Mouse (Mus musculus): ENCODE measurements around the gene Tnfrsf4.
A peak's percentile ranks its signal among the peaks of the same experiment; 100 is the strongest.

Gene Tnfrsf4

DNA sequence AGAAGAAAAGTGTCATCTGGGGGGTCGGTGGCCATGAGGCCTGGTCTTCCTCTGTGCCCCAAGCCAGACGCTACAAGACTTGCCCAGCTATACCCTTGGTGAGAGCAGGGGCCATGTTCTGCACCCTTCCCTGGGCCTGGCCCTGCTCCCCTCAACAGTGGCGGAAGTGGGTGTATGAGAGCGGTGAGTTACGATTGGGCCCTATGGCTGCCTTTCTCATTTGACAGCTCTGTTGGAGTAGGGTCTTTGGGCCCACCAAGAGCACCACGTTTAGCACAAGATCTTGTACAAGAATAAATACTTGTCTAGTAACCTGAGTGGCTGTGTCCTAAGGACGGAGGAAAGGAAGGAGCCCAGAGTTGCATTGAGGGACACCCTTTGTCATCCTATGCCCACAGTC, 14.9 kb downstream of the Tnfrsf4 start:
- no peak for DNase-seq (ENCODE audit: low spot score in 2 of 2)

DNA sequence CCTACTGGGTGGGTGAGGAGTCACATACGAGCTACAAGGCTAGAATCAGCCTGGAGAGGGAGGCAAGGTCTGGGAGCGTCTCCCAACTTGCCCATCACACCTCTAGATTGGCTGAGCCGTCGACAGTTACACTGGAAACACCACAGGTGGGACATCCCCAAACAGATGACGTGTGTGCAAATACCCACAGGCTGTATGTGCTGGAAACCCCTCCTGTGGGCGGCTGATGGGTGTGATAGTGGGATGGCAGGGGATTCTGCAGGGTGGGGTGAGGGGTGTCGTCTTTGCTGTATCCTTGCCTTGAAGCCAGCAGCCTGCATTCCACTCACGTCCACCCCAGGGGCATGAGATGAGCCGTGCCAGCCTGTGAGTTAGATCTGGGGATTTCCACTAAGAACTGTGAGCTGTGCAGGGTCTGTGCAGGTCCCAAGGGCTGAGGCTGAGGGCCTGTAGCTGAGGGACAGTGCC, 17.0 kb downstream of the Tnfrsf4 start:
- no peak for DNase-seq (ENCODE audit: low spot score in 2 of 2)

DNA sequence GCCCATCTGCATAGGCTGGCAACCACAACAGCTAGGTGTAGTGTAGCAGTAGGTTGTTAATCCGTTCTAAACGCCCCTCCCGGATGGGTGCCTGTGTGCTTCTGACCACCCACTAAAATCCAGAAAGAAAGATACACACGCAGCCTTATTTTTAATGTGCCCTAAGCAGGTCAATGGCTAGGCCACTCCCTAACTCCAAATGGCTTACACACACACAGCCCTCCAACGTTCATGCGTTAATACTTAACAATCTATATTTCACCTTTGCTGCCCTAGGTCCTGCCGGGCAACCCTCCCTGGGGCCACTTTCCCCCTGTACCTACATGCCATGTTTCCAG, 17.6 kb downstream of the Tnfrsf4 start:
- no peak for DNase-seq (ENCODE audit: low spot score in 2 of 2)

DNA sequence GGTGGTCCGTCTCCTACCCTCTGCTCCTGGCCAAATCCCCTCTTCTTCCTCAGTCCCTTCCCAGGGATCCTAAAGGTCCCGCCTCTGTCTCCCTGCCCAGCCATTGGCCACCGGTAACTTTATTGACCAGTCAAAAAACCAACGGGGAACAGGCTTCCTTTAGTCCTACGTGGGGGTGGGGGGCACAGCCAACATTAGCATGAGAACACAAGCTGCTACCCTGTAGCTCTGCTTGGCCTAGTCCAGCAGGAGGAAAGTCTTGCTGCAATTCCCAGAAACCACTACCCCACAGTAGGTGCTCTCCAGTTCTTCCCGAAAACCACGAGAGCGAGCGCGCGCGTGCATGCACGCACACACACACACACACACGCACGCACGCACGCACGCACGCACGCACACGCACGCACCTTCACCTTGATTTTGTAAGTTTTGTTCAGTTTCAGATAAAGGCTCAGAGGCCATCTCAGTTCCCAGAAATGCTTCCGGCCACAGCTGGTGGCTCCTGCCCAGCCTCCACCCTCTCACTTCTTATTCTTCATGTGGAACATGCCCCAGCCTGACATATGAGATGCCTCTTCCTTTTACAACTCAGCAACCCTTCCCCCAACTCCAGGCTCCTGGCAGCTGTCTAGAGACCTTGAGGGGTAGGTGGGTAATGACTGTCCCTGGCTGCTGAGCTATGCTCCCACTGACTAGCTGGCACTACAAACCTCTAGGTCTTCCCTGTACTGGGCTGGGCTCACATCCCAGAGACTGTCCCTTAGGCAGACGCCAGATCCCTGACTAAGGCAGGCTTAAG, 18.1 kb downstream of the Tnfrsf4 start:
- DNase-seq (ENCODE audit: low spot score in 2 of 2) = peak; percentile 65 to 84

DNA sequence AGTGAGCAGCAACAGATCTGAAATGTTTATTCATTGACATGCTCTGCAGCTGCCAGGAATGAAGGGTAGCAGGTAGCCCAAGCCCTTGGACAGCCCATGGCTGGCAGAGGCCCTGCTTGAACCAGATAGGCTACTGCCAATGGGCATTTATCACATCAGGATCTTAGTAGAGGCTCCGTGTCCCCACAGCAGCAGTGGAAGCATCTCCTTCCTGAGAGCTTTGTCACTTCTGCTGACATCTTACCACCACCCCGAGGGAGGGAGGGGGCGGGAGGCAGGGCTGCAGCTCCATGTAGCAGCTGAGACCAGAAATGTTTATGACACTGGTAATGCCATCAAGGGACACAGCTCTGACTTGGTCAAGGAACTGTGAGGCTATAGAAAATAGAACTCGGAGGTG, 19.2 kb downstream of the Tnfrsf4 start:
- DNase-seq (ENCODE audit: low spot score in 2 of 2) = no peak

DNA sequence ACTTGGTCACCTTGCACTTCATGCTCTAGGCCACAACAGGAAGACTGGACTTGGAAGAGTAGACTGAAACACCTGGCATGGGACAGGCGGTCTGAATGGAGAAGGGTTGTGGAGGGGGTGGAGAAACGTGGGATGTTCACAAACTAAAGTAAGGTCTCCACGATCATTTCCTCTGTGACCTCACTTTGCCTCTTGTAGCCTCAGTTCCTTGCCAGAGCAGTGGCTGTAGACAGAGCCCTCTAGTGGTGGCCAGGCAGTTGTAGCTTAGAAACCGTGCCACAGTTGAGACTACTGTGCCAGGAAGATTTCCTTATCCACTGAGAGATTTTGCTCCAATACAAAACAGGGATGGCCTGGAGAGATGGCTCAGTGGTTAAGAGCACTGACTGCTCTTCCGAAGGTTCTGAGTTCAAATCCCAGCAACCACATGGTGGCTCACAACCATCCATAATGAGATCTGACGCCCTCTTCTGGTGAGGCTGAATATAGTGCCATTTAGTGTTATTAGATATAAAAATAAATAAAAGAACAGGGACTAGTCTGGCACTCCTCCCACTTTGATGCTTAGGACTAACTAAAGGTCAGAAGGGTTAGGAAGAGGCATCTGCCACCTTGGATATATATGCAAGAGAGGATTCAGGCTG, 20.0 kb downstream of the Tnfrsf4 start:
- DNase-seq (ENCODE audit: low spot score in 2 of 2) = no peak

DNA sequence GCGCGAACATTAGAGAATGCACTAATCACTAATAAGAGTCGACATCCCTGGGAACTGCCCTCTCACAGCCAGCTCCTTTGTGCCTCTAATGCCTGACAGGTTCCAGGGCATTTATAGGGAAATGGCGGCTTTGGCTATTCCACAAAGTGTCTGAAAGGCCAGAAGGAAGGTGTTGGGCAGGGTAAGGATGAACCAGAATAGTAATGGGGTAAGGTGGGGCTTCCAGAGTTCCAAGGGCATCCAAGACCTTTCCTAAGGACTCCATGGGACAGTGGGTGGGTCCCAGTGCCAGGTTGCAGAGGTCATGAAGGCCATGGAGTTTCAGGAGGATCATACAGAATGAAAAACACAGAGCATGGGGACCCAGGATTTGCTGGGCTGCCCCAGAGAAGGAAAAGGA, 20.7 kb downstream of the Tnfrsf4 start:
- DNase-seq (ENCODE audit: low spot score in 2 of 2) = no peak

DNA sequence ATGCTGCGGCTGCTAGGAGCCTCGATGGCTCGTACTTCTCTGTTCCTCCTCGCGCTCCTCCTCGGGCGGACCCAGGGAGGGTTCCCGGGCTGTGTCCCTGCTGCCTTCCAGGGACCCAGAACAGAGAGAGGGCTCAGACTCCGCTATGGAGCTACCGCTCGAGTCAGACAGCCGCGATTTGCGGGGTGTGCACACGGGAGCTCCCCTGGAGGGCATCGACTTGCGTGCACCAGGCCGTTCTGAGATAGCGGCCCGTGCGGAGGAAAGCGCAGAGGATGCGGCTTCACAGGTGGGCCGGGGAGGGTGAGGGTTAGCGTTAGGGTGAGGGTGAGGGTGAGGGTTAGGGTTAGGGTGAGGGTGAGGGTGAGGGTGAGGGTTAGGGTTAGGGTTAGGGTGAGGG, 21.3 kb downstream of the Tnfrsf4 start:
- no peak for DNase-seq (ENCODE audit: low spot score in 2 of 2)

DNA sequence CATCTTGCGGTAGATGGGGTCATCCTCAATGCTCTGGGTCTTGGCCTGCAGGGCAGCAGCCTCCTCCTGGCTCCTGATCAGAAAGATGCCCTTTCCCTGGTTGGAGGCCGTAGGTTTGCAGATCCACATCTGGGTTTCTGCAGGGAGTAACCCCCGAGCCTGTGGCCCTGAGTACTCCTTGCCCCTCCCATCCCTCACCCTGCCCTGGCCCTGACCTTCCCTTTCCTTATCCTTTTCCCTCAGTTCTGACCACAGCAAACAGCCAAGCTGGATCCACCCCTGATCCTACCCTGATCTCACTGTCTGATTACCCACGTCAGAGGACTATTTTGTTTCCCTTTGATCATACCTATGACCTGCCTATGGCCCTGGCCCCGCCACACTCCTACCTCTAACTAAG, 31.1 kb downstream of the Tnfrsf4 start:
- DNase-seq (ENCODE audit: low spot score in 2 of 2) = no peak

DNA sequence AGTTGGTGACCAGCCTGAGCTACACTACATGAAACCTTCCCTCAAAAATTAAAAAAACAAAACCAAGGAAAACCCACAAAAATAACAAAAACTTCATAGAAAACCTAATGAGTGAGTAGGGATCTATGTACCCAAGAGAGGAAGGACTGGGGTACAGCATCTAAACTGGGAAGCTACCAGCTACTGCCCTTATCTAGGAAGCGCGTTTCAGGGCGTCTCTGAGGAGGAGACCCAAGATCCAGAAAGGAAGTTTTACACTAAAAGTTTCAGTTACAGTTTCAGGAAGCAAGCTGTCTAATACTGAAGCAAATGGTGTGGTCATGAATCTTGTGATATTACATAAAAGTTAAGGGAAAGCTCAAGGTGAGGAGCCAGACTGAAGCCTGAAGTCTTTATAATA, 36.1 kb downstream of the Tnfrsf4 start:
- DNase-seq (ENCODE audit: low spot score in 2 of 2) = no peak

DNA sequence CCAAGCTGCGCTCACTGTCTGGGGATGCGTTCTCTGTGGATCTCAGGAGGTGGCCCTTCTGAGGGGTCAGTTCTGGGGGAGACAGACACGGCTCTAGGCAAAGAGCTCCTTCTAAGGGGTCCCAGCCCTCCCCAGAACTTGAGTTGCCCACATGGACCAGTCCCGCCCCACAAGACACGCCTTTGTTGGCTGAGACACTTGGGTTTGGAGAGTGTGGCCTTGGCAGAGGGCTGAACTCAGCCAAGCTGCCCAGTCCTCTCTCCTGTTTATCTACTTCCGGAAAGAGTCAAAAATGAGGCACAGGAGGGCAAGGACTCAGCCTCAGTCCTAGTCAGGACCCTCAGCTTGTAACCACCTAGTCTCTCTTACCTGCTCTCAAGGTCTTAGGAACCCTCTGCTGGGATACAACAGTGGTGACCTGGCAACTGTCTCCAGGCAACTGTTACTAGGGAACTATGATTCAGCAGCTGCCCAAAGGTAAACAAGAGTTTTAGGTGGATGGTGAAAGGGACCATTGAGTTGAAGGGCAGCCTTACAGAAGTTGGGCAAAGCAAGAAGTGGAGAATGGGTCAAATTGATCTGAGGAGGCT, 36.8 kb downstream of the Tnfrsf4 start:
- DNase-seq (ENCODE audit: low spot score in 2 of 2) = no peak

DNA sequence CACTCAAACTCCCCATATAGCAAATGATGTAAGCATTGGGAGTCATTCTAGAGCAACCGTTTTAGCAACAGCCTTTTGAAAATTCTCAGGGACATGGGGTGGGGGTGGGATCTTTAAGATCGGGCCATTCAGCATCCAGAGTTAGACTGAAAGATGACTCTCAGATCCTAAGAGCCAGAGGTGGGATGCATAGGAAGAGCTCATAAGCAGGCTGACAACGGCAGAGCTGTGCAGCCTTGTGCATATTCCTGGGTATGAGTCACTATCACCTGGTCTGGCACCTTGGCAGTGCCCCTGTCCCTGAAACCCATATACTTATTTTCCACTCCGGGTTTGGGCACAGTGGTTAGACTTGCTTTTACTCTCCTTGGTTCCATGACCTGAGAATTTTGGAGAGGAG, 39.5 kb downstream of the Tnfrsf4 start:
- DNase-seq (ENCODE audit: low spot score in 2 of 2) = no peak

DNA sequence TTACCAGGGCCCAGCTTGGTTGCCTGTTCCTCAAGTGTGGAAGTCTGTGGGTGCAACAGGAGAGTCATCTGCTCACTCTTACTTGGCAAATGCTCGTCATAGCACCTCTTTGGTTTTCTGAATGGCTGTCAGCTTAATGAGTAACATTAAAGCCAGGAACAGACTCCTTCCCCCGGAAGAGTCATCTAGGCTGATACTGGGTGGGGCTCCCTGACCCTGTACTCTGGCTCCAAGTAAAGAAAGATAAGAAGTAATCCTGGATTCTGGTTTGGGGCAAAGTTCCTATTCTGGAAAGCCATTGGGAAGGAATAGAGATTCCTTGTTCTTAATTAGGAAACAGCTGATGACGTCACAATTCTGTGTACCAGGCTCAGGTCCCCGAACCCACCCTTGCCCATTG, 40.5 kb downstream of the Tnfrsf4 start:
- DNase-seq (ENCODE audit: low spot score in 2 of 2) = no peak

DNA sequence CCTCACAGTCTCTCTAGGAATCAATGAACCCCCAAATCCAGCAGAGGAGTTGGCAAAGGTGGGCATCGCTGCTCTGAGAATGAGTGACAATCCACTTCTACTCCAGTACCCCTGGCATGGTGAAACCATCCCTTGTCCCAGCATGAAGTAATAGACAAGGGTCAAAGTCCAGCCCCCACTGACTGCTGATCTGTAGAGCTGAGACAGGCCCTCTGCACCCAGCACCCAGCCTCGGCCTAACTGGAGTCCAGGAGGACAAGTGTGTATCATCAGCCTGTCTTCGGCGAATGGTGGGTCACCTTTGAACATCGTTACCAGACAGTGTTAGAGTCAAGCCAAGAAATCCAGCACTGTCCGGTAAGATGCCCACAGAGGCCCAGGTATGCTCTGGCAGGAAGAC, 41.0 kb downstream of the Tnfrsf4 start:
- DNase-seq (ENCODE audit: low spot score in 2 of 2) = no peak

DNA sequence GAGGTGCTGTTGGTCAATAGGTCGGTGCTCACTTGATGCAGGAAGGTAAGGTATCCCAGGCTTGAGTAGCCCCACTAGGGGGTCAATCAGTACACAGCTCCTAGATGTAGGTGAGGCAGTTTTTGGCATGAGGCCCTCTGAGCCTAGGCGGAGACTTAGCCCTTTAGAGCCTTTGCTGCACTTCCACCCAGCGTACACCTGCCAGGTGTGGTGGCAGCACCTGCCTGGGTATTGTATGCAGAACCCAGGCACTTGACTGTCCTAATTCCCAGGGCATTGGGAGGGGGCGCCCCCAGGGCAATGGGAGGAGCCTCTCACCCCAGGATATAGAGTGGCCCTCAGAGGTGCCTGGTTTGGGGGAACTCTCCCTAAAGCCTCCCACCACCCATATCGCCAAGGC, 41.5 kb downstream of the Tnfrsf4 start:
- DNase-seq (ENCODE audit: low spot score in 2 of 2) = no peak

DNA sequence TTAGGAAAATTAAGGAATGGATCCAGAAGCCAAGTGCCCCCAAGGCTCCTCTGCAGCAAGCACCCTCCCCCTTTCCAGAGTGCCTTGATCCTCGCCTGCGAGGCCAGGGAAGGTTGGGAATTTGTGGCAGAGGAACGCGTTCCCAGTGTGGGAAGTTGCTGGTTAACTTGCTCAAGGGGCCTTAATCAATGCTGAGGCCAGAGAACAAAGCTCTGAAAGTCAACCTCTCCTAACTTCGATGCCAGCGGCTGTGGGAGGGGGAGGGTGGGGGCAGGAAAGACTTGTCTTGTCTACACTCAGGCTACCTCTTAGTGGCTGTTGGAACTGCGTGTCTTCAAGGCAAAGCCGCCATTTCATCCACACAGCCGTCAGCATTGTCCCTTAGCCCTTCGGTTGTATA, 44.1 kb downstream of the Tnfrsf4 start:
- DNase-seq (ENCODE audit: low spot score in 2 of 2) = no peak

DNA sequence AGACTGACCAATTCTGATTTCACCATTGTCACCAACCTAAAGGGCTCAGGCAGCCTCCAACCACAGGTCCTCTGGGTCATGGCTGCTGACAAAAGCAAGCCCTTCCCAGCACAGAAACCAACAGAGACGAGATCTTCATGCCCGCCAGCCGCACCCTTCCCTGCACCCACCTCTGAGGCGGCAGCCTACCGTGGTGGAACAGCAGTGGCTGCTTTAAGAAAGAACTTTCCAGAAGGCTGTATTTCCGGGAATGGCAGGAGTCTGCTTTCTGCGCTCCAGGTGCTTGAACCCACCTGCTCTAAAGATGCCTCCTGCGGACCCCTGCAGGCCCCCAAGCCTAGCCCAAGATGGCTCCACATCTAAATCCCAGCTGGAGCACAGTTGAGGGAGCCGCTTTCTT, 45.2 kb downstream of the Tnfrsf4 start:
- DNase-seq (ENCODE audit: low spot score in 2 of 2) = no peak

DNA sequence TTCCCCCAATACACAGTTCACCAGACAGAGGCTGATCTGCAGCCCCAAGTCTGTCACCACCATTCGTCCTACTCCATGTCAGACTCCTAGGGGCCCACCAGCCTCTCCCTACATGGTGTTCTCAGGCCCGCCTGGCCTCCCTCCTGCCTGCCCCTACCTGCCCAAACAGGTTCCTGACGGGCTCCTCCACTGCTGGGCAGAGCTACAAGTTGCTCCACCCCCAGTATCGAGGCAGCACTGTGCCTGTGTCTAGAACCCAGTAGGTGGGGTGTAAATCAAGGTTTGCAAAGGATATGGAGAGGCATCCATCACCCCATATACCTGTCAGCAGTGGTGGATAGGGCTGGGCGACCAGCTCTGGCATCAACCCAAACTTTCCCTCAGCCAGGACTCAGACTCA, 45.6 kb downstream of the Tnfrsf4 start, which contains the start of gene Ttll10:
Gene Ttll10, minus strand, starts transcription at position 154 of the 400 bp plus-strand sequence.
- DNase-seq (ENCODE audit: low spot score in 2 of 2) = no peak

DNA sequence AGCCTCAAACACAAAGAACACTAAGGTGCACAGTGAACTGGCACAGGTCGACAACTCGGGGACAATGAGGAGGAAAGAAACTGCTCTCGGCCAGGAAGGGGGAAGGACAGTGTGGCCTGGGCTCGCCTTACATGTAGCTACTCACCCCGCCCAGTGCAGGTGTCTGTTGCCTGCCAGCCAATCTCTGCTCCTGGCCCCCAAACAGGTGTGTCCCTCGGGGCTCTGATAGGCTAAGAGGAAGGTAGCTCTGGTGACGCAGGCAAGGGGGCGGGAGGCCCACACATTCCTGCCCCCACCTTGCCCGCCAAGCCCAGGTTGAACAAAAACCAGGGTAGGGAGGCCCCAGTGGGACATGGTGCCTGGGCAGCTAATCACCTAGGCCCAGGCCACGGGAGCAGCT, 46.1 kb downstream of the Tnfrsf4 start:
- no peak for DNase-seq (ENCODE audit: low spot score in 2 of 2)

DNA sequence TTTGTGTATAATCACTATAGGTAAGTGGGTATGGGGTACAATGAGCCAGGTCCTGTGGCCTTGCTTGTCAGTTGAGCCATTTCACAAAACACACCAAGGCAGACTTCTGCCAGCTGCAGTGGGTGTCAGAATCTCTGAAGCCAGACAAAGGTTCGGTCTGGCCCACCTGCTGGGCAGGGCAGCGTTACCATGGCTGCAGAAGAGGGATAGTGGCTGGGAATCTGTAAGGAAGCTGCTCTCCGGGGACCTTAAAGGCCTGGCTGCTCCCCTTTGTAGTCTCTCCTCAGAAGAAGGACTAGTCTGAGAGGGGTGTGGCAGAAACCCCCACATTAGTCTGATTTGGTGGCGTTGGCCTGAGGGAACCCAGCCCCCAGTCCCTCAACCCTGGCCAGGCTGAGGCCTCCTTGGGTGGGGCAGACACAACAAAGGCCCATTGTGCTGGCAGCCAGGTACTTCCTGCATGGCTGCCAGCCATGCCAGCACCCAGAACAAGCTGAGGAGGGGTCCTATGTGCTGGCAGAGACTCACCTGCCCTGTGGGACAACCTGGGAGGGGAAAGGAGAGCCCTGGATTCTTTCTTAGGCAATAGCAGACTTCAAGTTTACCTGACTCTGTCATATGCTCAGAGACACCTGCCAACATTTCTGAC, 50.3 kb downstream of the Tnfrsf4 start:
- DNase-seq (ENCODE audit: low spot score in 2 of 2) = no peak

DNA sequence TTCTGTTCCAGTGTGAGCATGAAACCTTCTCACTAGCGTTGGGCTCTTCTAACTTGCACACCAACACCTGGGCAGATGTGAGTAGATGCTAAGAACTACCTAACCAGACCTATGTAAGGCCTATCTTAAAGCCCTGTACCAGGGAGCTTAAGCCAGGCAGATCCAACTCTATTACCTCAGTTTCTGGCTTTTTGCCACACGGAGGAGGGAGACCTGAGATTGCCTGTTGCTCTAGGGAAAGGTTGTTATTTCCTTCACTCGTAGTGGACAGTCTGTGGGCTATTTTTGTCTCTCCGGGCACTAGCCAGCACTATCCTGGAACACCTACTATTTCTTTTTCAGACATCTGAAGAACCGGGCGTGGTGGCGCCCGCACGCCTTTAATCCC, 50.9 kb downstream of the Tnfrsf4 start:
- DNase-seq (ENCODE audit: low spot score in 2 of 2) = no peak

DNA sequence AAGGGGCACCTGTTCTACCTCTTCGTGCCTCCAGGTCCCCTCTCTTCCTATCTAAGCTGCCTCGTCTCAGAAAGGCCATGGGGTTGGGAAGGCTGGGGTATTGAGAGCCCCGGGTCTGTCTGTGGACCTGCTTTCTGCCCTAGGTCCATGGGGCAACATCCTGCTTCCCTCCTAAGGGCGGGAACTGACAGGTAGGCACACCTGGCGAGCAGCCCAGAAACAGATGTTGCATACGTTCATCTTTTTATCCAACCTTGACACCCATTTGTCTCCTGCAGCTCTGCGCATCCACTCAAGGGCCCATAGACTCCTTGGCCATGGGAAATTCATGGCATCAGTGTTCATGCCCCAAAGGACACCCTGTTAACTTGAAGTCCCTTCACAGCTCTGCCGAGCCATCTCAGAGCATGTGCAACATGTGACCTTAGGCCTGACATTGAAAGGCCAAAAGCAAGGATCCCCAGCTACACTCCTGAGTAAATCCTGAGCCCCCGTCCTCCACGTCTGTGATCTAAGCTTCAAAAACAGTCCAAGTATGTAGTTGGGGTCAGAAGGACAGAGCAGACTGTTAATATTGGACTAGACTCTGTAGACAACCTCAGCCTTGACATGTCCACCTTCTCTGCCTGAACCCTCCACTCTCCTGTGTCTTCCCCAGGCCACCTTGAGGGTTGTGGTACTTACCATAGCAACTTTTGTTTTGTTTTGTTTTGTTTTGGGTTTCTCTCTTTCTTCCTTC, 51.7 kb downstream of the Tnfrsf4 start:
- no peak for DNase-seq (ENCODE audit: low spot score in 2 of 2)
